Mouse (Mus musculus) limb, embryonic 11.5 days (tissue): ENCODE measurements around the gene Adamts17. TPM values are rescaled to one million over a fixed set of nuclear protein-coding genes. Genes with fewer than 3 reads are reported as not detected.

Experiments used
- ATAC-seq: fragments of 200-750 bp; cut with Nextera tagmentation; 2 replicates; pipeline ENCODE4 v1.8.0; 2017; ENCODE audit warnings: low read depth; ENCODE audit not compliant: insufficient number of reproducible peaks, low FRiP score, low TSS enrichment
- DNase-seq: peaks from one replicate; pipeline ENCODE4 v3.0.0-alpha.2; 2015; ENCODE audit warnings: low spot score
- H3K27ac ChIP-seq: fragments of 300-500 bp; sonication (generic); replicated peaks from 2 replicates; pipeline ENCODE4 v1.5.1; 2014; ENCODE audit warnings: low read depth, mild to moderate bottlenecking, low read length
- H3K27me3 ChIP-seq: fragments of 300-500 bp; sonication (generic); 2 replicates; pipeline ENCODE4 v1.6.1; 2014; ENCODE audit warnings: mild to moderate bottlenecking, low read length, mixed read lengths; ENCODE audit not compliant: control insufficient read depth, insufficient read depth
- H3K36me3 ChIP-seq: fragments of 300-500 bp; sonication (generic); 2 replicates; pipeline ENCODE4 v1.6.1; 2014; ENCODE audit warnings: mild to moderate bottlenecking, low read length, moderate library complexity, mixed read lengths; ENCODE audit not compliant: control insufficient read depth, insufficient read depth
- H3K4me1 ChIP-seq: fragments of 300-500 bp; sonication (generic); 2 replicates; pipeline ENCODE4 v1.6.1; 2014; ENCODE audit warnings: low read length, mixed read lengths; ENCODE audit not compliant: control insufficient read depth, insufficient read depth
- H3K4me2 ChIP-seq: fragments of 300-500 bp; sonication (generic); 2 replicates; pipeline ENCODE4 v1.6.1; 2014; ENCODE audit warnings: low read depth, mild to moderate bottlenecking, moderate library complexity; ENCODE audit not compliant: severe bottlenecking
- H3K4me3 ChIP-seq: fragments of 300-500 bp; sonication (generic); 2 replicates; pipeline ENCODE4 v1.5.1; 2014; ENCODE audit warnings: low read depth, low read length
- H3K9ac ChIP-seq: fragments of 300-500 bp; sonication (generic); 2 replicates; pipeline ENCODE4 v1.6.1; 2014; ENCODE audit warnings: mild to moderate bottlenecking, low read length
- H3K9me3 ChIP-seq: fragments of 300-500 bp; sonication (generic); 2 replicates; pipeline ENCODE4 v1.6.1; 2016; ENCODE audit warnings: low read length; ENCODE audit not compliant: control insufficient read depth
- WGBS: fragments of 180-500 bp; shearing (Covaris S2); extraction: QIAGEN DNeasy Blood & Tissue Kit; methylation state at CpG from one replicate; pipeline ENCODE4 v1.1.7; 2014; 5-methylcytosine and 5-hydroxymethylcytosine counted together
- polyA plus RNA-seq: library from polyadenylated mRNA; unstranded; fragments of >200 nt; fragmentation: Nextera tagmentation; extraction: Ambion mirVana; gene quantifications from 2 replicates; pipeline ENCODE4 v1.2.1, GENCODE M21; 2014

Gene Adamts17
- polyA plus RNA-seq, 1 experiment from 2014 or later, result 7.7 TPM

- ATAC-seq (no peak), DNase-seq (no peak)
- 85% methylated on average over 10 of the region's 10 CpGs for WGBS
- Histone ChIP-seq H3K9ac (no peak overlapping the region), H3K27ac (no peak overlapping the region), H3K9me3 (no peaks in the 10 kb centered on the region), H3K4me1 (no peaks in the 10 kb centered on the region), H3K4me3 (no peak overlapping the region), H3K36me3 (no peaks in the 10 kb centered on the region), H3K27me3 (no peaks in the 10 kb centered on the region), H3K4me2 (no peak overlapping the region)
Observed at GRCm38 (mm10) chr7:67035246-67035645, 195.7 kb downstream of the Adamts17 start.

- Histone ChIP-seq H3K4me3 (no peak overlapping the region), H3K36me3 (no peaks in the 10 kb centered on the region)
- 89% methylated on average over 5 of the region's 5 CpGs for WGBS
Observed at GRCm38 (mm10) chr7:67035661-67036060, 196.1 kb downstream of the Adamts17 start.

GRCm38 (mm10) chr7:67036502-67037485 is 197.3 kb downstream of the Adamts17 start:
- Histone ChIP-seq H3K27me3 (no peaks in the 10 kb centered on the region), H3K9ac (no peak overlapping the region), H3K4me2 (no peak overlapping the region), H3K4me1 (no peaks in the 10 kb centered on the region), H3K36me3 (no peaks in the 10 kb centered on the region), H3K27ac (no peak overlapping the region), H3K4me3 (no peak overlapping the region), H3K9me3 (no peaks in the 10 kb centered on the region)
- DNase-seq (no peak), ATAC-seq (no peak)
- WGBS, result 88% methylated on average over 5 of the region's 5 CpGs

More at GRCm38 (mm10) chr7:67035661-67036060, 196.1 kb downstream of the Adamts17 start:
- Histone ChIP-seq H3K4me1 (no peaks in the 10 kb centered on the region), H3K27ac (no peak overlapping the region), H3K9ac (no peak overlapping the region), H3K4me2 (no peak overlapping the region), H3K27me3 (no peaks in the 10 kb centered on the region), H3K9me3 (no peaks in the 10 kb centered on the region)
- DNase-seq (no peak), ATAC-seq (no peak)

GRCm38 (mm10) chr7:67037726-67038520 is 198.4 kb downstream of the Adamts17 start:
- H3K27me3 ChIP-seq, result no peaks in the 10 kb centered on the region
- no peaks in the 10 kb centered on the region for H3K36me3 ChIP-seq
- no peaks in the 10 kb centered on the region for H3K9me3 ChIP-seq
- H3K27ac ChIP-seq, result no peak overlapping the region
- 61% methylated on average over 4 of the region's 4 CpGs for WGBS
- H3K4me1 ChIP-seq, result no peaks in the 10 kb centered on the region
- H3K4me3 ChIP-seq, result no peak overlapping the region
- ATAC-seq, result no peak
- no peak for DNase-seq
- no peak overlapping the region for H3K4me2 ChIP-seq
- no peak overlapping the region for H3K9ac ChIP-seq

- no peak overlapping the region for H3K27ac ChIP-seq
- WGBS, result 88% methylated on average over 3 of the region's 3 CpGs
- ATAC-seq, result no peak
- H3K4me2 ChIP-seq, result no peak overlapping the region
- no peak overlapping the region for H3K9ac ChIP-seq
- DNase-seq, result no peak
- no peak overlapping the region for H3K4me3 ChIP-seq
- no peaks in the 10 kb centered on the region for H3K27me3 ChIP-seq
- H3K4me1 ChIP-seq, result no peaks in the 10 kb centered on the region
- H3K36me3 ChIP-seq, result no peaks in the 10 kb centered on the region
- no peaks in the 10 kb centered on the region for H3K9me3 ChIP-seq
Observed at GRCm38 (mm10) chr7:67039143-67039542, 199.6 kb downstream of the Adamts17 start.

- ATAC-seq (no peak), DNase-seq (no peak)
- Histone ChIP-seq H3K27ac (no peak overlapping the region), H3K4me1 (no peaks in the 10 kb centered on the region), H3K9ac (no peak overlapping the region), H3K4me2 (no peak overlapping the region), H3K27me3 (no peaks in the 10 kb centered on the region), H3K36me3 (no peaks in the 10 kb centered on the region), H3K4me3 (no peak overlapping the region), H3K9me3 (no peaks in the 10 kb centered on the region)
- 40% methylated on average over 8 of the region's 8 CpGs for WGBS
Observed at GRCm38 (mm10) chr7:67039861-67040260, 200.3 kb downstream of the Adamts17 start.

- H3K36me3 ChIP-seq, result no peaks in the 10 kb centered on the region
- WGBS, result 94% methylated on average over 3 of the region's 3 CpGs
- DNase-seq, result no peak
- H3K27ac ChIP-seq, result no peak overlapping the region
- H3K4me3 ChIP-seq, result no peak overlapping the region
- no peaks in the 10 kb centered on the region for H3K9me3 ChIP-seq
- no peak for ATAC-seq
- H3K9ac ChIP-seq, result no peak overlapping the region
- H3K27me3 ChIP-seq, result no peaks in the 10 kb centered on the region
- H3K4me2 ChIP-seq, result no peak overlapping the region
- H3K4me1 ChIP-seq, result no peaks in the 10 kb centered on the region
Observed at GRCm38 (mm10) chr7:67041685-67042084, 202.2 kb downstream of the Adamts17 start.

GRCm38 (mm10) chr7:67044121-67044817 is 204.7 kb downstream of the Adamts17 start:
- Histone ChIP-seq H3K4me2 (no peak overlapping the region), H3K9ac (no peak overlapping the region), H3K4me3 (no peak overlapping the region), H3K36me3 (no peaks in the 10 kb centered on the region), H3K4me1 (no peaks in the 10 kb centered on the region), H3K27ac (no peak overlapping the region), H3K9me3 (no peaks in the 10 kb centered on the region), H3K27me3 (no peaks in the 10 kb centered on the region)
- ATAC-seq (no peak), DNase-seq (no peak)
- 94% methylated on average over 15 of the region's 15 CpGs for WGBS
